ENCODE assay signal across 17 mouse cellular contexts in the genomic region with DNA sequence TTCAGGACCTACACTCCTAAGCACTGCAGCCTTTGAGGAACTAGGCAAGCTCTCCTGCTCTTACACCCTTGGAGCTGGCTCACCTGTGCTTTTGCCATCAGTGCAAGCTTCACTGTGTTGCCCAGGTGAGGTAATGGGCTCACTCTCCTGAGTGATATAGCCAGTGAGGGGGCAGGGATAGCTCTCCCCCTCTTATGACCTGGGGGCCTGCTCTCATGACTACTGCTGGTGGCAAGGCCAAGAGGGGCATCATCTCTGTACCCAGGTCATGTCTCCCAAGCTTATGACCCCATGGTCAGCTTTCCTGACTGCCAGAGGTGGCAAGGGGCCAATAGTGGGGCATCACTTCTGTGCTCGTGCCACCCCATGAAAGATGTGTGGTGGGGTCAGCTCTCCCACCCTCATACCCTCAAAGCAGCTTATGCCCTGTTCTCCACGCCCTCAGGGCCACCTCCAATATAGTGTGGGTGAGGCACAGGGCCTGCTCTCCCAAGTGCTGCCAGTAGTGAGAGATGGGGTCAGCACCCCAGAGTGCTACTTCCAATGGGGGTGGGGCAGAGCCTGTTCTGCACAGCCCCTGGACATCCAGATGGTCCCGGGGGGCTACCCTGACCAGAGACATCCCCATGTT.
DNase-seq lines count a peak whose midpoint lies in the region; ATAC-seq lines count a peak whose summit lies in the region.
"Had no signal": no experiment of that assay in that cellular context is flagged by ENCODE, and none has a peak within 500 bp of the region (broad histone marks: within the 10 kb centered on the region; RNA-seq: fewer than 3 reads in every experiment).

No protein-coding gene starts in this region.

- H3K27ac ChIP-seq in heart, embryonic 14.5 days (replicated peaks in 1 of 2; ENCODE audit: control insufficient read depth in 1 of 2, insufficient read depth in 1 of 2, low read depth in 2 of 2, low read length in 2 of 2), result no peak overlapping the region
- no peak overlapping the region for H3K27ac ChIP-seq in hindbrain, embryonic 14.5 days
- H3K27ac ChIP-seq in midbrain, embryonic 15.5 days, result no peak overlapping the region
- H3K27ac ChIP-seq: forebrain, embryonic 15.5 days; gastrocnemius, adult 2 months; liver, embryonic 14.5 days had no signal

- H3K4me1 ChIP-seq in heart, embryonic 14.5 days (ENCODE audit: control insufficient read depth in 2 of 2, insufficient read depth in 2 of 2, low read length in 2 of 2), result no peaks in the 10 kb centered on the region
- no peaks in the 10 kb centered on the region for H3K4me1 ChIP-seq in hindbrain, embryonic 14.5 days (replicated peaks; ENCODE audit: control insufficient read depth, insufficient read depth, low read length)
- H3K4me1 ChIP-seq in midbrain, embryonic 15.5 days, result no peaks in the 10 kb centered on the region
- H3K4me1 ChIP-seq: forebrain, embryonic 15.5 days had no signal

- H3K27me3 ChIP-seq in heart, embryonic 14.5 days (ENCODE audit: control insufficient read depth, insufficient read depth, low read length), result no peaks in the 10 kb centered on the region
- no peaks in the 10 kb centered on the region for H3K27me3 ChIP-seq in hindbrain, embryonic 14.5 days (ENCODE audit: control insufficient read depth, insufficient read depth, low read length)
- no peaks in the 10 kb centered on the region for H3K27me3 ChIP-seq in midbrain, embryonic 15.5 days (replicated peaks)
- H3K27me3 ChIP-seq: forebrain, embryonic 15.5 days had no signal

- DNase-seq in heart, adult 11 months, result no peak
- peak; percentile 1 for DNase-seq in lung, postnatal 10 days
- DNase-seq in lung, adult 18-20 months, result no peak
- DNase-seq in hindbrain, embryonic 14.5 days (ENCODE audit: low spot score), result no peak
- DNase-seq in thymus, postnatal 0 days (ENCODE audit: low spot score), result no peak
- DNase-seq in adrenal gland, adult 18-20 months (ENCODE audit: low spot score in 2 of 2), result no peak
- DNase-seq: adrenal gland, adult 2 months; cerebellum, adult 11 months; cerebellum, postnatal 36 days; gastrocnemius, adult 2 months; heart, adult 18-20 months; layer of hippocampus, adult 9-11 months; thymus, adult 18-20 months had no signal

- no peaks in the 10 kb centered on the region for H3K36me3 ChIP-seq in heart, embryonic 14.5 days (ENCODE audit: control insufficient read depth, insufficient read depth, low read length)
- no peaks in the 10 kb centered on the region for H3K36me3 ChIP-seq in hindbrain, embryonic 14.5 days (replicated peaks; ENCODE audit: control insufficient read depth, insufficient read depth)
- no peaks in the 10 kb centered on the region for H3K36me3 ChIP-seq in midbrain, embryonic 15.5 days (replicated peaks)
- H3K36me3 ChIP-seq: forebrain, embryonic 15.5 days had no signal

- H3K9ac ChIP-seq in heart, embryonic 14.5 days (ENCODE audit: low read length), result no peak overlapping the region
- no peak overlapping the region for H3K9ac ChIP-seq in hindbrain, embryonic 14.5 days
- no peak overlapping the region for H3K9ac ChIP-seq in midbrain, embryonic 15.5 days
- H3K9ac ChIP-seq: forebrain, embryonic 15.5 days; liver, embryonic 14.5 days had no signal

- 54% methylated on average over 3 of the region's 3 CpGs for WGBS in heart, embryonic 14.5 days
- WGBS in hindbrain, embryonic 14.5 days, result 79% methylated on average over 3 of the region's 3 CpGs
- 73% methylated on average over 3 of the region's 3 CpGs for WGBS in midbrain, embryonic 15.5 days

- no peak overlapping the region for H3K4me2 ChIP-seq in heart, embryonic 14.5 days (ENCODE audit: low read length)
- no peak overlapping the region for H3K4me2 ChIP-seq in hindbrain, embryonic 14.5 days (replicated peaks)
- H3K4me2 ChIP-seq in midbrain, embryonic 15.5 days, result no peak overlapping the region
- H3K4me2 ChIP-seq: forebrain, embryonic 15.5 days had no signal

- no peak overlapping the region for H3K4me3 ChIP-seq in heart, embryonic 14.5 days (ENCODE audit: control insufficient read depth in 1 of 2, insufficient read depth in 1 of 2, low read depth in 1 of 2, low read length in 2 of 2)
- no peak overlapping the region for H3K4me3 ChIP-seq in hindbrain, embryonic 14.5 days (replicated peaks; ENCODE audit: low read length)
- no peak overlapping the region for H3K4me3 ChIP-seq in midbrain, embryonic 15.5 days
- H3K4me3 ChIP-seq: forebrain, embryonic 15.5 days; gastrocnemius, adult 2 months had no signal

- peak; percentile 35; the same call in 1 of the 2 replicates for ATAC-seq in heart, embryonic 14.5 days (ENCODE audit: insufficient number of reproducible peaks, insufficient read depth, low FRiP score, low read depth)
- ATAC-seq in hindbrain, embryonic 14.5 days (ENCODE audit: low FRiP score), result peak; percentile 34
- ATAC-seq in midbrain, embryonic 15.5 days (replicated peaks), result 0 out of 2 replicates have a peak, but pooled peaks have one; percentile 37
- ATAC-seq: forebrain, embryonic 15.5 days had no signal

- no peaks in the 10 kb centered on the region for H3K9me3 ChIP-seq in heart, embryonic 14.5 days (ENCODE audit: control insufficient read depth, low read length)
- H3K9me3 ChIP-seq in hindbrain, embryonic 14.5 days (ENCODE audit: control insufficient read depth, low read length), result no peaks in the 10 kb centered on the region
- no peaks in the 10 kb centered on the region for H3K9me3 ChIP-seq in midbrain, embryonic 15.5 days
- H3K9me3 ChIP-seq: forebrain, embryonic 15.5 days had no signal
